Mouse (Mus musculus): ENCODE results near the gene Ensa.
A peak's percentile ranks its signal among the peaks of the same experiment; 100 is the strongest.

DNA sequence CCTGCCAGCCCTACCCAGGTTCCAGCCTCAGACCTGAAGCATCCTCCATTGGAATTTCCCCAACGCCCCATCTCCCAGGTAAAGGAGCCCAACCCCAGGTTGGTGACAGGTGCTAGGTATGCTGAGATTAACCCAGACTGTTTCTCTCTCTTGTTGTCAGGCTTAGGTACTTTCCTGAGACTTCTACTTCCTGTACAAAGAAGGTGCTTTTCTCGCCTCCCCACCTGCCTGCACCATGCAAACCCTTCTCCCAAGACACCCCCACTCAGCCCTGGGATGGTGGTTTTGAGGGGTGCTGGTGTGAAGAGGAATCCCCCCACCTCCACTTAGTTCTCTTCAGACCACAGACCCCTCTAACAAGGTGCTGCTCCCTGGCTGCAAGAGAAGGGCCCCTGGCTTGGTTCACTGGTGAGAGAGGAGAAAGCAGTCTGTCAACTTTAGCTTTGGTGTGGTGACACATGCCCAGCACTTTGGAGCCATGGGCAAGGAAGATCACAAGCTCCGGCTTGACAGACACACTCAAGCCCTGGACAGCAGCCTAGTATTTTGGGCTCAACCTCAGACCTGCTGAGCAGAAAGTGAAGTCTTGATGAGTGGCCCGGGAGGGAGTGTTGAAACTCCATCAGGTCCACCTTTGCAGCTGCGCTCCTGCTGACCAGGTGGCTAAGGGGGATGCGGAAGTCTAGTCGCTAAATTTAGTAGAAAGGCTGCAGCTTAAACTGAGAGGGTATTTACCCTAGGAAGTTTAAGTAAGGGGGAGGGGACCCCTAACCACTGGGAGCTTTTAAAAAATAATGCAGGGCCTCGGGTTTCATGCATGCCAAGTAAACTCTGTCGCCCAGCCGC, 48.3 kb downstream of the Ensa start:
- TF ChIP-seq CTCF (IDR thresholded peaks at IDR 0.05) (0 out of 2 replicates have a peak, but pooled peaks have one; percentile 4), POLR2A (IDR thresholded peaks at IDR 0.05; ENCODE audit: insufficient read depth, low read depth, low read length) (peak; percentile 30; the same call in 1 of the 2 replicates), EP300 (IDR thresholded peaks at IDR 0.05; ENCODE audit: insufficient read depth, low read depth, low read length) (peak; percentile 95)

Measured in heart, adult 2 months (tissue).